22 mouse cellular contexts compared by ENCODE assay signal in the genomic region with DNA sequence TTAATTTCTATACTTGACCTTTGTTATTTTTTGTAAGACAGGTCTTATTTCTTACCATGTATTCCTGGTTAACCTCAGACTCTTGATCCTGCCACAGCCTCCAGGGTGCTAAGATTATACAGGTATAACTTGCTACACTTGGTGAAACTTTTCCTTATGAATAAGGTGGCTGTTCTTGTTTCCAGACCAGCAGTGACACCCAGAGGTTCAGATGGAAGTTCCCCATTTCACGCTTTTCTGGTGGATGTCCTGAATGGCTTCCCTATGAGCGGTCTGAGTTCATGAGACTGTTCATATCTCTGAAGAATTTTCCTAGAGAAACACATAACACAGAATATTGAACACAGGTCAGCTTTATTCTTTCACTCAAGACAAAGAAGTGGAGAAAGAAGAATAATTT.
A peak's percentile ranks its signal among the peaks of the same experiment; 100 is the strongest.
DNase-seq lines count a peak whose midpoint lies in the region; ATAC-seq and TF ChIP-seq lines count a peak whose summit lies in the region.
"Had no signal": no experiment of that assay in that cellular context is flagged by ENCODE, and none has a peak within 500 bp of the region (broad histone marks: within the 10 kb centered on the region; RNA-seq: fewer than 3 reads in every experiment).

No protein-coding gene starts in this region.

- no peak for ATAC-seq in heart, postnatal 0 days (ENCODE audit: insufficient read depth, low read depth)
- no peak for ATAC-seq in heart, embryonic 12.5 days (ENCODE audit: insufficient number of reproducible peaks, low FRiP score)
- no peak for ATAC-seq in liver, embryonic 12.5 days
- ATAC-seq: forebrain, embryonic 16.5 days; Patski had no signal

- TF ChIP-seq POLR2A in liver, adult 2 months (IDR thresholded peaks at IDR 0.05; ENCODE audit: extremely low read depth, insufficient read depth, low read length) = no peak

- no peak overlapping the region for H3K9ac ChIP-seq in heart, postnatal 0 days (replicated peaks; ENCODE audit: low read depth, low read length)
- H3K9ac ChIP-seq in heart, embryonic 12.5 days = no peak overlapping the region
- H3K9ac ChIP-seq in liver, adult 2 months (ENCODE audit: low read depth, low read length) = no peak overlapping the region
- H3K9ac ChIP-seq in liver, embryonic 12.5 days = no peak overlapping the region
- H3K9ac ChIP-seq: heart, embryonic 13.5 days; hindbrain, embryonic 14.5 days; limb, embryonic 15.5 days had no signal

- WGBS in heart, postnatal 0 days = 72% methylated on average over 2 of the region's 2 CpGs
- whole genome bisulfite sequencing in heart, embryonic 12.5 days = 81% methylated on average over 2 of the region's 2 CpGs
- WGBS in liver, adult 2 months = 62% methylated on average over 2 of the region's 2 CpGs
- WGBS in liver, embryonic 12.5 days (ENCODE audit: insufficient replicate concordance) = 49% methylated on average over 2 of the region's 2 CpGs

- no peak for DNase-seq in heart, postnatal 0 days (ENCODE audit: low spot score)
- peak; percentile 3 for DNase-seq in liver, adult 2 months (ENCODE audit: extremely low read depth, low read depth, low spot score)
- DNase-seq in NIH3T3 (ENCODE audit: low read depth) = peak; percentile 60
- DNase-seq in frontal cortex, postnatal 25 days (ENCODE audit: low spot score in 2 of 2) = no peak
- DNase-seq in urinary bladder, postnatal 14 days (ENCODE audit: low spot score) = no peak
- DNase-seq: adrenal gland, adult 2 months; cerebellum, adult 8-10 months; cerebellum, postnatal 36 days; gastrocnemius, postnatal 14 days; kidney, adult 9 months; kidney, postnatal 36 days; left cerebral cortex, postnatal 4 days had no signal

- H3K4me2 ChIP-seq in heart, postnatal 0 days (ENCODE audit: low read depth, low read length) = no peak overlapping the region
- H3K4me2 ChIP-seq in heart, embryonic 12.5 days = no peak overlapping the region
- H3K4me2 ChIP-seq in liver, embryonic 12.5 days = no peak overlapping the region
- H3K4me2 ChIP-seq: heart, embryonic 13.5 days; hindbrain, embryonic 14.5 days; limb, embryonic 15.5 days; midbrain, embryonic 11.5 days had no signal

- TF ChIP-seq EP300 in heart, postnatal 0 days (IDR thresholded peaks at IDR 0.05; ENCODE audit: low read depth) = no peak

- no peaks in the 10 kb centered on the region for H3K27me3 ChIP-seq in heart, postnatal 0 days (ENCODE audit: control insufficient read depth, insufficient read depth, low read length)
- no peaks in the 10 kb centered on the region for H3K27me3 ChIP-seq in heart, embryonic 12.5 days (replicated peaks)
- no peaks in the 10 kb centered on the region for H3K27me3 ChIP-seq in liver, adult 2 months (ENCODE audit: control insufficient read depth, insufficient read depth, low read length)
- no peaks in the 10 kb centered on the region for H3K27me3 ChIP-seq in liver, embryonic 12.5 days (replicated peaks)
- H3K27me3 ChIP-seq: heart, embryonic 13.5 days; limb, embryonic 15.5 days; Patski had no signal

- H3K4me3 ChIP-seq in heart, postnatal 0 days (ENCODE audit: low read depth, low read length) = no peak overlapping the region
- H3K4me3 ChIP-seq in heart, embryonic 12.5 days = no peak overlapping the region
- H3K4me3 ChIP-seq in liver, adult 2 months (ENCODE audit: insufficient read depth, low read depth, low read length) = no peak overlapping the region
- H3K4me3 ChIP-seq in liver, embryonic 12.5 days = no peak overlapping the region
- H3K4me3 ChIP-seq: embryonic facial prominence, embryonic 10.5 days; forebrain, embryonic 10.5 days; heart, embryonic 13.5 days; limb, embryonic 15.5 days had no signal

- peak; percentile 32; the same call in 1 of the 2 replicates for TF ChIP-seq CTCF in heart, postnatal 0 days (IDR thresholded peaks at IDR 0.05; ENCODE audit: low read depth)
- TF ChIP-seq CTCF in liver, adult 2 months (IDR thresholded peaks at IDR 0.05; ENCODE audit: low read depth, low read length) = no peak

- no peaks in the 10 kb centered on the region for H3K36me3 ChIP-seq in heart, postnatal 0 days (replicated peaks; ENCODE audit: control insufficient read depth, insufficient read depth, low read length)
- H3K36me3 ChIP-seq in heart, embryonic 12.5 days = no peaks in the 10 kb centered on the region
- H3K36me3 ChIP-seq in liver, adult 2 months (ENCODE audit: control insufficient read depth, insufficient read depth, low read length) = no peaks in the 10 kb centered on the region
- H3K36me3 ChIP-seq in liver, embryonic 12.5 days = no peaks in the 10 kb centered on the region
- H3K36me3 ChIP-seq: embryonic facial prominence, embryonic 10.5 days; forebrain, embryonic 10.5 days; heart, embryonic 13.5 days; limb, embryonic 15.5 days had no signal

- no peak overlapping the region for H3K27ac ChIP-seq in heart, postnatal 0 days (ENCODE audit: low read depth)
- H3K27ac ChIP-seq in heart, embryonic 12.5 days (ENCODE audit: poor library complexity, severe bottlenecking) = no peak overlapping the region
- H3K27ac ChIP-seq in liver, adult 2 months (replicated peaks; ENCODE audit: insufficient read depth, low read depth, low read length) = no peak overlapping the region
- no peak overlapping the region for H3K27ac ChIP-seq in liver, embryonic 12.5 days
- H3K27ac ChIP-seq: embryonic facial prominence, embryonic 10.5 days; forebrain, embryonic 10.5 days; heart, embryonic 13.5 days; hindbrain, embryonic 14.5 days; limb, embryonic 15.5 days had no signal

- no peaks in the 10 kb centered on the region for H3K4me1 ChIP-seq in heart, postnatal 0 days (ENCODE audit: control insufficient read depth, insufficient read depth)
- H3K4me1 ChIP-seq in heart, embryonic 12.5 days (replicated peaks) = no peaks in the 10 kb centered on the region
- no peaks in the 10 kb centered on the region for H3K4me1 ChIP-seq in liver, adult 2 months (ENCODE audit: control insufficient read depth, insufficient read depth, low read length)
- no peaks in the 10 kb centered on the region for H3K4me1 ChIP-seq in liver, embryonic 12.5 days
- H3K4me1 ChIP-seq: embryonic facial prominence, embryonic 10.5 days; forebrain, embryonic 10.5 days; heart, embryonic 13.5 days; limb, embryonic 15.5 days had no signal

- H3K79me2 ChIP-seq in liver, adult 2 months (ENCODE audit: control insufficient read depth, insufficient read depth, low read length) = no peaks in the 10 kb centered on the region

- H3K9me3 ChIP-seq in heart, postnatal 0 days (replicated peaks; ENCODE audit: control insufficient read depth, low read length) = no peaks in the 10 kb centered on the region
- H3K9me3 ChIP-seq in heart, embryonic 12.5 days (replicated peaks) = no peaks in the 10 kb centered on the region
- no peaks in the 10 kb centered on the region for H3K9me3 ChIP-seq in liver, embryonic 12.5 days (replicated peaks)
- H3K9me3 ChIP-seq: embryonic facial prominence, embryonic 10.5 days; forebrain, embryonic 10.5 days; heart, embryonic 13.5 days; limb, embryonic 15.5 days had no signal

Comparison
In these comparisons a context has a peak if more than half of its experiments do, and no peak if none do; other contexts are left out.
1. DNase-seq: peak in liver, adult 2 months (single experiment) and NIH3T3 (single experiment); none in heart, postnatal 0 days (single experiment), frontal cortex, postnatal 25 days (0 of 2) and urinary bladder, postnatal 14 days (single experiment).